ENCODE assay signal across 15 mouse cellular contexts in the genomic region with DNA sequence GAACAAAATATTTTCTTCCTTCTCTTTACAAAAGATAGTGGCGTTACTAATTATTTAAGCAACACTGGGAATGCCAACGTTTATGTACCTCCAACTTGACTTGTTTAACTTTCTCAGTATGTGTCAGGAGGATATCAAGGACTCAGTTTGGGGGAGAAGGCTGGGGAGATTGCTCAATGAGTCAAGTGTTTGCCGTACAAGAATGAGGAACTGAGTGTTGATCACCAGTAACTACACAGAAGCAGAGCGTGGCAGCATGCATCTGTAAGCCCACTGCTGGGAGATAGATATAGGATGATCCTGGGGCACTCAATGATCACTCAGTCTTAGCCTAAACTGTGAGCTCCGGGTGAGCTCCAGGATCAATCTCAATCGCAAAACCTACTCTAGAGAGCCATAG.
"Had no signal": no experiment of that assay in that cellular context is flagged by ENCODE, and none has a peak within 500 bp of the region (broad histone marks: within the 10 kb centered on the region; RNA-seq: fewer than 3 reads in every experiment).

No protein-coding gene starts in this region.

- H3K4me3 ChIP-seq: kidney, embryonic 15.5 days; left cerebral cortex, adult 2 months; limb, embryonic 10.5 days; liver, embryonic 12.5 days; midbrain, embryonic 13.5 days; neural tube, embryonic 12.5 days; stomach, embryonic 15.5 days had no signal

- DNase-seq: kidney, adult 2 months; kidney, postnatal 14 days; lung, embryonic 14.5 days; retina, postnatal 1 day; right cerebral cortex, postnatal 4 days; spleen, adult 18-20 months; thymus, adult 2 months; thymus, postnatal 36 days had no signal

- H3K27ac ChIP-seq: kidney, embryonic 15.5 days; left cerebral cortex, adult 2 months; limb, embryonic 10.5 days; liver, embryonic 12.5 days; midbrain, embryonic 13.5 days; neural tube, embryonic 12.5 days; stomach, embryonic 15.5 days had no signal

- H3K4me1 ChIP-seq: kidney, embryonic 15.5 days; limb, embryonic 10.5 days; liver, embryonic 12.5 days; midbrain, embryonic 13.5 days; neural tube, embryonic 12.5 days; stomach, embryonic 15.5 days had no signal

- ATAC-seq: liver, embryonic 12.5 days; midbrain, embryonic 13.5 days had no signal

- H3K9ac ChIP-seq: kidney, embryonic 15.5 days; liver, embryonic 12.5 days; lung, embryonic 14.5 days; midbrain, embryonic 13.5 days; neural tube, embryonic 12.5 days; stomach, embryonic 15.5 days had no signal

- H3K36me3 ChIP-seq: kidney, embryonic 15.5 days; limb, embryonic 10.5 days; liver, embryonic 12.5 days; midbrain, embryonic 13.5 days; neural tube, embryonic 12.5 days; stomach, embryonic 15.5 days had no signal

- H3K9me3 ChIP-seq: kidney, embryonic 15.5 days; limb, embryonic 10.5 days; liver, embryonic 12.5 days; midbrain, embryonic 13.5 days; neural tube, embryonic 12.5 days; stomach, embryonic 15.5 days had no signal

- H3K4me2 ChIP-seq: kidney, embryonic 15.5 days; liver, embryonic 12.5 days; lung, embryonic 14.5 days; midbrain, embryonic 13.5 days; neural tube, embryonic 12.5 days; stomach, embryonic 15.5 days had no signal

- H3K27me3 ChIP-seq: kidney, embryonic 15.5 days; liver, embryonic 12.5 days; midbrain, embryonic 13.5 days; neural tube, embryonic 12.5 days; stomach, embryonic 15.5 days had no signal
